Mouse (Mus musculus) embryonic facial prominence, embryonic 13.5 days (tissue): ENCODE results near the gene Twf2. TPM values are rescaled to one million over a fixed set of nuclear protein-coding genes. Genes with fewer than 3 reads are reported as not detected.
A peak's percentile ranks its signal among the peaks of the same experiment; 100 is the strongest.

ENCODE experiments used
- ATAC-seq: fragments of 200-750 bp; cut with Nextera tagmentation; 2 replicates; pipeline ENCODE4 v1.8.0; 2017; ENCODE audit warnings: low read depth; ENCODE audit not compliant: insufficient number of reproducible peaks, insufficient read depth, low FRiP score, low TSS enrichment
- H3K27ac ChIP-seq: fragments of 300-500 bp; sonication (generic); 2 replicates; pipeline ENCODE4 v1.5.1; 2015; ENCODE audit warnings: moderate library complexity, mild to moderate bottlenecking, inconsistent platforms
- H3K27me3 ChIP-seq: fragments of 300-500 bp; sonication (generic); 2 replicates; pipeline ENCODE4 v1.6.1; 2015; ENCODE audit warnings: mild to moderate bottlenecking, inconsistent platforms
- H3K36me3 ChIP-seq: fragments of 300-500 bp; sonication (generic); 2 replicates; pipeline ENCODE4 v1.6.1; 2015; ENCODE audit warnings: mild to moderate bottlenecking, inconsistent platforms
- H3K4me1 ChIP-seq: fragments of 300-500 bp; sonication (generic); 2 replicates; pipeline ENCODE4 v1.6.1; 2015; ENCODE audit warnings: inconsistent platforms
- H3K4me2 ChIP-seq: fragments of 300-500 bp; sonication (generic); 2 replicates; pipeline ENCODE4 v1.6.1; 2015; ENCODE audit warnings: moderate library complexity, mild to moderate bottlenecking, inconsistent platforms
- H3K4me3 ChIP-seq: fragments of 300-500 bp; sonication (generic); 2 replicates; pipeline ENCODE4 v1.5.1; 2015; ENCODE audit warnings: mild to moderate bottlenecking, inconsistent platforms
- H3K9ac ChIP-seq: fragments of 300-500 bp; sonication (generic); 2 replicates; pipeline ENCODE4 v1.6.1; 2015; ENCODE audit warnings: mild to moderate bottlenecking, inconsistent platforms
- H3K9me3 ChIP-seq: fragments of 300-500 bp; sonication (generic); 2 replicates; pipeline ENCODE4 v1.6.1; 2016; ENCODE audit warnings: inconsistent platforms
- WGBS: fragments of 180-500 bp; shearing (Covaris S2); methylation state at CpG from one replicate; pipeline ENCODE4 v1.1.7; 2015; ENCODE audit warnings: mixed read lengths; 5-methylcytosine and 5-hydroxymethylcytosine counted together
- polyA plus RNA-seq: library from polyadenylated mRNA; unstranded; fragments of >200 nt; fragmentation: Nextera tagmentation; extraction: Ambion mirVana; gene quantifications from 2 replicates; pipeline ENCODE4 v1.2.1, GENCODE M21; 2015

The Twf2 gene
- polyA plus RNA-seq, 1 experiment from 2014 or later: 60.5 TPM

- 44% methylated on average over 18 of the region's 18 CpGs for WGBS
- Histone ChIP-seq H3K27ac (peak within 1 kb of the TSS; percentile 44; the same call in 1 of the 2 replicates), H3K4me3 (peak within 1 kb of the TSS; percentile 67), H3K4me2 (peak within 1 kb of the TSS; percentile 72), H3K4me1 (peaks cover 38% of the 10 kb centered on the region), H3K9me3 (no peaks in the 10 kb centered on the region), H3K36me3 (peaks cover 23% of the 10 kb centered on the region), H3K27me3 (no peaks in the 10 kb centered on the region), H3K9ac (peak within 1 kb of the TSS; percentile 86)
- no peak for ATAC-seq
Observed at GRCm38 (mm10) chr9:106199535-106200272, 3.2 kb upstream of the Twf2 start, which contains the start of gene Ppm1m. Ppm1m (minus strand) TSS chr9:106199746.

GRCm38 (mm10) chr9:106201895-106202294 is 1.0 kb upstream of the Twf2 start:
- WGBS: 81% methylated on average over 3 of the region's 3 CpGs
- no peak overlapping the region for H3K9ac ChIP-seq
- no peak for ATAC-seq
- H3K36me3 ChIP-seq: peaks cover 5% of the 10 kb centered on the region; the same call in 1 of the 2 replicates
- no peaks in the 10 kb centered on the region for H3K9me3 ChIP-seq
- no peaks in the 10 kb centered on the region for H3K27me3 ChIP-seq
- H3K27ac ChIP-seq: no peak overlapping the region
- H3K4me2 ChIP-seq: peak overlapping the region; percentile 65
- H3K4me1 ChIP-seq: peaks cover 49% of the 10 kb centered on the region
- H3K4me3 ChIP-seq: peak overlapping the region; percentile 64

GRCm38 (mm10) chr9:106203990-106204851 is 1.3 kb downstream of the Twf2 start:
- WGBS: 74% methylated on average over 7 of the region's 7 CpGs
- H3K4me2 ChIP-seq: peak overlapping the region; percentile 65
- no peak overlapping the region for H3K27ac ChIP-seq
- H3K36me3 ChIP-seq: peaks cover 17% of the 10 kb centered on the region
- no peaks in the 10 kb centered on the region for H3K9me3 ChIP-seq
- ATAC-seq: no peak
- peak overlapping the region; percentile 64 for H3K4me3 ChIP-seq
- H3K27me3 ChIP-seq: no peaks in the 10 kb centered on the region
- H3K4me1 ChIP-seq: peaks cover 37% of the 10 kb centered on the region
- peak overlapping the region; percentile 77 for H3K9ac ChIP-seq

GRCm38 (mm10) chr9:106205713-106206290 is 2.9 kb downstream of the Twf2 start:
- Histone ChIP-seq H3K27ac (no peak overlapping the region), H3K9ac (no peak overlapping the region), H3K27me3 (no peaks in the 10 kb centered on the region), H3K4me2 (no peak overlapping the region), H3K9me3 (no peaks in the 10 kb centered on the region), H3K4me1 (peaks cover 30% of the 10 kb centered on the region), H3K4me3 (no peak overlapping the region), H3K36me3 (peaks cover 21% of the 10 kb centered on the region)
- no peak for ATAC-seq
- WGBS: 77% methylated on average over 7 of the region's 7 CpGs

GRCm38 (mm10) chr9:106206515-106206914 is 3.6 kb downstream of the Twf2 start:
- Histone ChIP-seq H3K27ac (no peak overlapping the region), H3K9me3 (no peaks in the 10 kb centered on the region), H3K9ac (no peak overlapping the region), H3K36me3 (peaks cover 21% of the 10 kb centered on the region), H3K27me3 (no peaks in the 10 kb centered on the region), H3K4me2 (no peak overlapping the region), H3K4me1 (peaks cover 35% of the 10 kb centered on the region), H3K4me3 (no peak overlapping the region)
- no peak for ATAC-seq
- 72% methylated on average over 2 of the region's 2 CpGs for WGBS

- 82% methylated on average over 5 of the region's 5 CpGs for WGBS
- Histone ChIP-seq H3K9ac (no peak overlapping the region), H3K4me1 (peaks cover 39% of the 10 kb centered on the region), H3K4me2 (no peak overlapping the region), H3K36me3 (peaks cover 30% of the 10 kb centered on the region), H3K9me3 (no peaks in the 10 kb centered on the region), H3K27ac (no peak overlapping the region), H3K4me3 (no peak overlapping the region), H3K27me3 (no peaks in the 10 kb centered on the region)
- ATAC-seq: no peak
Observed at GRCm38 (mm10) chr9:106208181-106208580, 5.3 kb downstream of the Twf2 start.

GRCm38 (mm10) chr9:106209954-106210353 is 7.0 kb downstream of the Twf2 start:
- WGBS: 90% methylated on average over 4 of the region's 4 CpGs
- Histone ChIP-seq H3K4me1 (peaks cover 22% of the 10 kb centered on the region), H3K4me2 (no peak overlapping the region), H3K9ac (peak overlapping the region; percentile 46; the same call in 1 of the 2 replicates), H3K9me3 (no peaks in the 10 kb centered on the region), H3K27me3 (no peaks in the 10 kb centered on the region), H3K36me3 (peaks cover 48% of the 10 kb centered on the region), H3K4me3 (no peak overlapping the region), H3K27ac (no peak overlapping the region)
- no peak for ATAC-seq

GRCm38 (mm10) chr9:106210853-106211609 is 8.1 kb downstream of the Twf2 start:
- 56% methylated on average over 9 of the region's 9 CpGs for WGBS

GRCm38 (mm10) chr9:106211680-106212593 is 9.0 kb downstream of the Twf2 start:
- H3K4me3 ChIP-seq: peak overlapping the region; percentile 33
- H3K36me3 ChIP-seq: peaks cover 51% of the 10 kb centered on the region
- peak; percentile 59 for ATAC-seq
- peak overlapping the region; percentile 59 for H3K4me2 ChIP-seq
- H3K27ac ChIP-seq: peak overlapping the region; percentile 62
- H3K9me3 ChIP-seq: no peaks in the 10 kb centered on the region
- peak overlapping the region; percentile 70 for H3K9ac ChIP-seq
- peaks cover 13% of the 10 kb centered on the region for H3K4me1 ChIP-seq
- WGBS: 20% methylated on average over 37 of the region's 37 CpGs
- H3K27me3 ChIP-seq: no peaks in the 10 kb centered on the region

More at GRCm38 (mm10) chr9:106210853-106211609, 8.1 kb downstream of the Twf2 start:
- Histone ChIP-seq H3K9me3 (no peaks in the 10 kb centered on the region), H3K36me3 (peaks cover 54% of the 10 kb centered on the region), H3K4me3 (peak overlapping the region; percentile 33; the same call in 1 of the 2 replicates), H3K27me3 (no peaks in the 10 kb centered on the region), H3K27ac (peak overlapping the region; percentile 62), H3K4me2 (peak overlapping the region; percentile 59), H3K4me1 (peaks cover 16% of the 10 kb centered on the region), H3K9ac (peak overlapping the region; percentile 70)
- no peak for ATAC-seq

- H3K4me1 ChIP-seq: peaks cover 13% of the 10 kb centered on the region
- H3K36me3 ChIP-seq: peaks cover 50% of the 10 kb centered on the region
- H3K4me2 ChIP-seq: 0 out of 2 replicates have a peak overlapping the region, but pooled peaks have one; percentile 59
- peak overlapping the region; percentile 70; the same call in 1 of the 2 replicates for H3K9ac ChIP-seq
- H3K9me3 ChIP-seq: no peaks in the 10 kb centered on the region
- no peak overlapping the region for H3K4me3 ChIP-seq
- no peak for ATAC-seq
- 86% methylated on average over 12 of the region's 12 CpGs for WGBS
- no peaks in the 10 kb centered on the region for H3K27me3 ChIP-seq
- H3K27ac ChIP-seq: no peak overlapping the region
Observed at GRCm38 (mm10) chr9:106212594-106212981, 9.7 kb downstream of the Twf2 start.
